Mouse (Mus musculus) embryonic facial prominence, embryonic 15.5 days (tissue): ENCODE data around the gene Ehmt2. TPM values are rescaled to one million over a fixed set of nuclear protein-coding genes. Genes with fewer than 3 reads are reported as not detected.
A peak's percentile ranks its signal among the peaks of the same experiment; 100 is the strongest.

Source experiments
- ATAC-seq: fragments of 200-750 bp; cut with Nextera tagmentation; 2 replicates; pipeline ENCODE4 v1.8.0; 2017; ENCODE audit warnings: low read depth, moderate TSS enrichment; ENCODE audit not compliant: insufficient number of reproducible peaks, low FRiP score, low TSS enrichment
- H3K27ac ChIP-seq: fragments of 300-500 bp; sonication (generic); replicated peaks from 2 replicates; pipeline ENCODE4 v1.5.1; 2015; ENCODE audit warnings: mild to moderate bottlenecking, inconsistent platforms
- H3K27me3 ChIP-seq: fragments of 300-500 bp; sonication (generic); 2 replicates; pipeline ENCODE4 v1.6.1; 2015; ENCODE audit warnings: inconsistent platforms
- H3K36me3 ChIP-seq: fragments of 300-500 bp; sonication (generic); 2 replicates; pipeline ENCODE4 v1.6.1; 2015; ENCODE audit warnings: mild to moderate bottlenecking, inconsistent platforms
- H3K4me1 ChIP-seq: fragments of 300-500 bp; sonication (generic); 2 replicates; pipeline ENCODE4 v1.6.1; 2015; ENCODE audit warnings: inconsistent platforms
- H3K4me2 ChIP-seq: fragments of 300-500 bp; sonication (generic); replicated peaks from 2 replicates; pipeline ENCODE4 v1.6.1; 2015; ENCODE audit warnings: mild to moderate bottlenecking, inconsistent platforms
- H3K4me3 ChIP-seq: fragments of 300-500 bp; sonication (generic); replicated peaks from 2 replicates; pipeline ENCODE4 v1.5.1; 2015; ENCODE audit warnings: mild to moderate bottlenecking, inconsistent platforms
- H3K9ac ChIP-seq: fragments of 300-500 bp; sonication (generic); 2 replicates; pipeline ENCODE4 v1.6.1; 2015; ENCODE audit warnings: inconsistent platforms
- H3K9me3 ChIP-seq: fragments of 300-500 bp; sonication (generic); replicated peaks from 2 replicates; pipeline ENCODE4 v1.6.1; 2016; ENCODE audit warnings: inconsistent platforms
- WGBS: fragments of 180-500 bp; shearing (Covaris S2); methylation state at CpG from one replicate; pipeline ENCODE4 v1.1.7; 2015; 5-methylcytosine and 5-hydroxymethylcytosine counted together
- polyA plus RNA-seq: library from polyadenylated mRNA; unstranded; fragments of >200 nt; fragmentation: Nextera tagmentation; extraction: Ambion mirVana; gene quantifications from 2 replicates; pipeline ENCODE4 v1.2.1, GENCODE M21; 2015

Ehmt2 gene
- 86.8 and 92.7 TPM in 2 replicates for polyA plus RNA-seq

DNA sequence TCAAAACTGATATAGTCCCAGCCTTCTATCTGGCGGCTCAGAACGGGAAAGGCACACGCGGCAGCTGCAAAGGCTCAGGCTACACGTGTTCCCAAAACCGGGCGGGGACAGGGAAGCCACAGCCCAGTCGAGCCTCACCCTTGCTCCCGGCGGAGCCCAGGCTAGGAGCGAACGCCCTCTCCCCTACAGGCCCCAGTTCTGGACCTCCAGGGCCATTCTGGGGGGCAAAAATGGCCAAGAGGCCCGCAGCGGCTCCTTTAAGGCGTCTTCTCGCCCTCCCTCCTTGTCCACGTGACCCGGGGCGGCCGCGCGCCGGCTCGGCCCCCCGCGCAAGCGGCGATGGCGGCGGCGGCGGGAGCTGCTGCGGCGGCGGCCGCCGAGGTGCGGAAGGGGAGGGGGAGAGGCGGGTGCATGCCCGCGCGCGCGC lies at the start of gene Ehmt2, which contains the start of gene C2:
Ehmt2 (plus strand) TSS at position 310 of the 427 bp plus-strand sequence.
C2 (minus strand) TSS at position 106 of the 427 bp plus-strand sequence.
- H3K4me3 ChIP-seq = peak within 1 kb of the TSS; percentile 85
- H3K36me3 ChIP-seq = peaks cover 22% of the 10 kb centered on the region
- peak within 1 kb of the TSS; percentile 90 for H3K9ac ChIP-seq
- no peaks in the 10 kb centered on the region for H3K27me3 ChIP-seq
- H3K4me2 ChIP-seq = peak within 1 kb of the TSS; percentile 70
- WGBS = 0% methylated on average over 43 of the region's 44 CpGs
- peaks cover 30% of the 10 kb centered on the region for H3K4me1 ChIP-seq
- peak; percentile 32 for ATAC-seq
- H3K9me3 ChIP-seq = no peaks in the 10 kb centered on the region
- peak within 1 kb of the TSS; percentile 97 for H3K27ac ChIP-seq

DNA sequence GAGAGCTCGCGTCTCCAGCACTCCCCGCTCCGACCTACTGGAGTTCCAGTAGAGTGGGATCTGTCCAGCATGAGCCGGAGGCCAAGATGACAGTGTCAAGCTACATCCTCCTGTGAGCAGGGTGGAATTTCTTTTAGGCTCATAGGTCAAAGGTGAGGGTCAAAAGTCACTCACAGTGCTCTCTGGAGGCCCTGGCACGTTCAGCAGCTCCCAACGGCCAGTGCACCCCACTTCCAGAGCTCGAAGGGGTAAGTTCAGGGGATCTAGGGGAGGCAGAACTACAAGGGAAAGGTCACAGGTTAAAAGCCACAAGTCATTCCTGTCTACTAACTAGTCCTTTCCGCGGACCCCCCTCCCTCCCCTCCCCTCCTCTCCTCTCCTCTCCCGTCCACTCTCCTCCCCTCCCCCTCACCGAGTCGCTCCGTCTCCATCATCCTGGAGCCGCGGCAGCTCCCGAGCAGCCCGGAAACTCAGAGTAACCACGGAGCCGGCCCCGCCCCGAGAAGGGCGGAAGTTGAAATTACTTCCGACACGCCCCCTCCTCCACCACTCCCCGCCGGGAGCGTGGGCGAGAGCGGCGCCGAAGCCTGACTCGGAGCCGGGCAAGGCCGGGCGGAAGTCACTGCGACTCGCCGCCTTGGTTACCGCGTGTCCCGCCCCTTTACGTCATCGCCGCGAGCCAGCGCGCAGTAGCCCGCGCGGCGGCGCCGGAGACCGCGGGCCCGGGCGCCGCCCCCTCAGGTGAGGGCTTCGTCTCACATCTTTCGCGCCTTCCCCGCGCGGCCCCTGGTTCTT lies 48.4 kb upstream of the Ehmt2 start, which contains the start of the genes Skiv2l and Nelfe:
Skiv2l (minus strand) TSS at position 489 of the 795 bp plus-strand sequence.
Nelfe (plus strand) TSS at position 670 of the 795 bp plus-strand sequence.
- Histone ChIP-seq H3K4me1 (peaks cover 24% of the 10 kb centered on the region), H3K36me3 (peaks cover 57% of the 10 kb centered on the region), H3K9ac (peak within 1 kb of the TSS; percentile 98), H3K27ac (0 out of 2 replicates have a peak within 1 kb of the TSS, but pooled peaks have one; percentile 51), H3K9me3 (no peaks in the 10 kb centered on the region), H3K4me2 (peak within 1 kb of the TSS; percentile 94), H3K4me3 (peak within 1 kb of the TSS; percentile 98), H3K27me3 (no peaks in the 10 kb centered on the region)
- ATAC-seq = peak; percentile 97
- WGBS = under 1% methylated on average over 59 of the region's 65 CpGs

DNA sequence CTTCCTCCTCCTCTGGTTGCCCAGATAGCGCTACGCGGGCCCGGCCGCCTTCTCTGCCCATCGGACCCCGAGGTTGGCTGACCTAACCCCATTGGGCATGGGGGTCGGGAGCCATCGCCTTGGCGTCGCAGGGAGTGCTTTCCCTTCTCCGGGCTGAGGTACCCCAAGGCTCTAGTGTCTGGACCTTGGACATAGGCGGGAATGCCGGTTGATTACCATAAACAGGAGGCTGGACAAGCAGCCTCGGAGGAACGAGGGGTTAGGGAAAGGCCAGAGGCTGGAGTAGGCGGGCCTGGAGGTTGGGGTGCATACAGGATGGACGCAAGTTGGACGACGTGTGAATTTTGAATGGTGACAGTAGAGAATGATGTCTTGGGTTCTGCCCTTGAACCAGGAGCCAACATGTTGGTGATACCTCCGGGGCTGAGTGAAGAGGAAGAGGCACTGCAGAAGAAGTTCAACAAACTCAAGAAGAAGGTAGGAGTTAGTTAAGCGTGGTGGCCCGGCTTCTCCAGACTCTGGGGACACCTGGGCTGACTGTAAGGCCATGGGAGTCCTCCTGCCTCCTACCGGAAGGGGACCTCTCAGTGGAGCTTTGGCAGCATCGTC lies 47.6 kb upstream of the Ehmt2 start:
- peaks cover 55% of the 10 kb centered on the region for H3K36me3 ChIP-seq
- no peak for ATAC-seq

DNA sequence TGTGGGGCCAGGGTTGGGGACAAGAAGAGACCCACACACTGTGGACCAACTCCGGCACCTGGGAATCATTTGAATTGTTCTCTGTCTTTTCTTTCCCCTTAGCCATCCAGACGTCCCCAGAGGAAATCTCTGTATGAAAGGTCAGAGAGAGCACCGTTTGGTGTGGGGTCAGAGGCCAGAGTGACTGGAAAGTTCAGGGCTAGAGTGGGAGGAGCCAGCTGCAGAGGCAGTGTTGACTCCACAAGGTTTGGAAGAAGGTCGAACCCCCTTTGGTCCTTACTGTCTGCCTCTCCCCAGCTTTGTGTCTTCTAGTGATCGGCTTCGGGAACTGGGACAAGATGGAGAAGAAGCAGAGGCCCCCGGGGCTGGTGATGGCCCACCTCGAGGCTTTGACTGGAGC lies 44.8 kb upstream of the Ehmt2 start:
- ATAC-seq = no peak
- Histone ChIP-seq H3K9me3 (no peaks in the 10 kb centered on the region), H3K9ac (no peak overlapping the region), H3K4me3 (no peak overlapping the region), H3K4me1 (peaks cover 24% of the 10 kb centered on the region), H3K36me3 (peaks cover 45% of the 10 kb centered on the region), H3K27ac (no peak overlapping the region), H3K27me3 (no peaks in the 10 kb centered on the region), H3K4me2 (no peak overlapping the region)
- WGBS = 57% methylated on average over 8 of the region's 8 CpGs

More for the DNA sequence above, 47.6 kb upstream of the Ehmt2 start:
- Histone ChIP-seq H3K4me1 (peaks cover 24% of the 10 kb centered on the region), H3K9me3 (no peaks in the 10 kb centered on the region), H3K27me3 (no peaks in the 10 kb centered on the region), H3K4me3 (peak overlapping the region; percentile 98), H3K27ac (0 out of 2 replicates have a peak overlapping the region, but pooled peaks have one; percentile 51), H3K9ac (peak overlapping the region; percentile 98), H3K4me2 (peak overlapping the region; percentile 94)
- WGBS = under 1% methylated on average over 25 of the region's 25 CpGs

DNA sequence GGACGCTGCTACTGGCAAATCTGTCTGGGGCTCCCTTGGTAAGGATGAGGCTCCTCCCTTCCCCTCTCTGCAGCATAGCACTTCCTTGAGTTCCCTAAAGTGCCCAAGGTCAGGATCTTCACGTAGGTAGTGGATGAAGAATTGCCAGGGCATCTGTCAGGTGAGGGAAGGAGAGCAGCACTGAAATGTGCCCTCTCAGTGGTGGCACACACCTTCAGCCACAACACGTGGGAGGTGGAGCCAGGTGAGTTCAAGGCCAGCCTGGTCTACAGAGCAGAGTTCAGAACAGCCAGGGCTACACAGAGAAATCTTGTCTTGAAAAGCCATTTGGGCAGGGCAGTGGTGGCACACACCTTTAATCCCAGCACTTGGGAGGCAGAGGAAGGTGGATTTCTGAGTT lies 43.5 kb upstream of the Ehmt2 start:
- H3K4me2 ChIP-seq = no peak overlapping the region

DNA sequence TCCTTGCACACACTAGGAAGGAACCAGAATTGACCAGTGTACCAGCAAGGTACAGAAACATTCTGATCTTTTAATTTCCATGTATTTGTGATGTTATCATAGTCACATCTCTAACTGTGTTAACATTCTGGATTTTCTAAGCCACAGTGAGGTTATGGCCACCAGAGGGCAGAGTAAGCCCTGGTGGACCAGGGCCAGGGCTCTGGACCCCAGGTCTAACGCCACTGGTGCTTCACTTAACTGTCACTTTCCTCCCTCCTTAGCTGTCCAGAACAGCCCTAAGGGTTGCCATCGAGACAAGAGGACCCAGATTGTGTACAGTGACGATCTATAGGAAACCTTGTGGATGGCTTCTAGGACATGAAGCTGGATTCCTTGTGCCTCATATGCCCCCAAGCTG lies 42.4 kb upstream of the Ehmt2 start:
- H3K27me3 ChIP-seq = no peaks in the 10 kb centered on the region
- ATAC-seq = no peak
- H3K4me2 ChIP-seq = no peak overlapping the region
- no peak overlapping the region for H3K27ac ChIP-seq
- H3K36me3 ChIP-seq = peaks cover 45% of the 10 kb centered on the region
- H3K4me1 ChIP-seq = peaks cover 13% of the 10 kb centered on the region
- no peak overlapping the region for H3K9ac ChIP-seq
- no peaks in the 10 kb centered on the region for H3K9me3 ChIP-seq
- no peak overlapping the region for H3K4me3 ChIP-seq
- 33% methylated on average over 3 of the region's 3 CpGs for WGBS

More for the DNA sequence above, 43.5 kb upstream of the Ehmt2 start:
- Histone ChIP-seq H3K4me3 (no peak overlapping the region), H3K36me3 (peaks cover 45% of the 10 kb centered on the region), H3K27ac (no peak overlapping the region), H3K9ac (no peak overlapping the region), H3K27me3 (no peaks in the 10 kb centered on the region), H3K9me3 (no peaks in the 10 kb centered on the region), H3K4me1 (peaks cover 16% of the 10 kb centered on the region)
- no peak for ATAC-seq
- WGBS = 77% methylated on average over 3 of the region's 3 CpGs

DNA sequence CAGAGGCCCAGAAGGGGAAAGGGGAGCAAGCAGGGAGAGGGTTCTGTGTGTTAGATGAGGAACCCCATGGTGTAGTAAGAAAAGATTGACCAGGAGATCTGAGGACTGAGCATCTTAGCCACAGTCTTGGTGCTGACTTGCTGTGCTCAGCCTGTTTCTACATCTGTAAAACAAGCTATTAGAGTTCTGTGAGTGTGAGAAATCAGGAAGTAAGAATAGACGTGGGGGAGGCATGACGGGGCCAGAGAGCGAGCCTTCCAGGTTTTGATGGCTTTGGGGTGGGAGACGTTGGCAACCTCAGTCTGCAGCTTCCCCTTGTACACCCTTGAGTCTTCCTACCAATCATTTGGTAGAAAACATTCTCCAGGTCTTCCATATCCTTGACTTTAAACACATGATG lies 39.6 kb upstream of the Ehmt2 start:
- no peak overlapping the region for H3K4me2 ChIP-seq
- H3K36me3 ChIP-seq = peaks cover 32% of the 10 kb centered on the region
- no peak overlapping the region for H3K4me3 ChIP-seq
- no peak for ATAC-seq
- no peaks in the 10 kb centered on the region for H3K9me3 ChIP-seq
- H3K9ac ChIP-seq = no peak overlapping the region
- no peaks in the 10 kb centered on the region for H3K27me3 ChIP-seq
- 78% methylated on average over 4 of the region's 4 CpGs for WGBS
- no peak overlapping the region for H3K27ac ChIP-seq
- H3K4me1 ChIP-seq = no peaks in the 10 kb centered on the region

DNA sequence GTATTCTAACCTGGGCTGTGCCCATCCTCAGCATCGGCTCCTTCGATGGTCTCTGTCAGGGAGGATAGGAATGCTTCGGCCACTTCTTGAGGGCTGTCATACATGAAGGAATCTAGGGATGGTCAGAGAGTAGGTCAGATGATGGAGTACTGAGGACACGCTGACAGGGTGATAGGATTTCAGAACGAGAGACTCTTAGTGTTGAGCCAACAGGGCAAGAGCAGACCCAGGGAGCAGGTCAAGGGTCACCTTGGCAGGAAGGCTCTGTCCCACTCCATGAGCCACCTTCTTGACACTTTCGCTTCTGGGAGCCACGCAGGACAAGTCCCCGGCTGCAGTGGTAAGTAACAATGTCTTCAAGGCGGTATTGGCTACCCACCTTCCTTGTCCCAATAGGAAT lies 37.8 kb upstream of the Ehmt2 start:
- Histone ChIP-seq H3K9me3 (no peaks in the 10 kb centered on the region), H3K36me3 (peaks cover 15% of the 10 kb centered on the region), H3K4me1 (no peaks in the 10 kb centered on the region), H3K27me3 (no peaks in the 10 kb centered on the region), H3K4me2 (no peak overlapping the region), H3K4me3 (no peak overlapping the region), H3K9ac (no peak overlapping the region), H3K27ac (no peak overlapping the region)
- ATAC-seq = no peak
- 83% methylated on average over 9 of the region's 9 CpGs for WGBS

DNA sequence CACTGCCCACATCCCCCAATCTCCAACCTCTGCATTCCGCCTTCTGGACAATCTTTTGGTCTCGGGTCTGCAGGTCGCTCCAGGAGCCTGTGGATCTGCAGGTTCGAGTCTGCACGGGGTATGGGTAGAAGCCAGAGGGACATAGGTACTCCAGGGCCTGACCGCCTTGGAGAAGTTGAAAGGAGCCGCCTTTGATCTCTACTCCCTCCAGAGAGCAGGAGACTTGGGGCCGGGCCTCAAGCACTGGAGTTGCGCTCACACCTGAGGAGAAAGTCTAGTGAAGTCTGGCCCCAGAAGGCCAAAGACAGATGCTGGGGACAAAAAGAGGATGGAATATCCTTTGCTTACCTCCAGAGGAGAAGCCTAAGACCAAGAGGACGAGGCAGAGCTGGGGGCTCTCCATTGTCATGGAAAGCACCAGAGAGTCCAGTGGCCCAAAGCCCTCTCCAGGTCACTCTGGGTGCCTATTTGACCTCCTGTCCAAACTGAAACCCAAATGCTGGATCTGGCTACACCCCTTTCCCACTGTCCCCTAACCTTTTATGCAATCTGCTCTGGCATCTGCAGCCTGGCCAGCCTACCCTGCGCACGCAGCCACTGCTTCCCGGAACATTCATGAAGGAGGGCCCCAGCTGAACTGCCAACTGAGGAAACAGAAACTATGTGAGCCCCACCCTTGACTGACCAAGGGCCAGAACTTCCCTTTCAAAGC lies 36.4 kb upstream of the Ehmt2 start:
- Histone ChIP-seq H3K27me3 (no peaks in the 10 kb centered on the region), H3K9me3 (no peaks in the 10 kb centered on the region), H3K27ac (no peak overlapping the region), H3K4me3 (no peak overlapping the region), H3K4me2 (no peak overlapping the region), H3K4me1 (no peaks in the 10 kb centered on the region), H3K9ac (no peak overlapping the region), H3K36me3 (peaks cover 4% of the 10 kb centered on the region; the same call in 1 of the 2 replicates)
- WGBS = 67% methylated on average over 13 of the region's 13 CpGs
- ATAC-seq = no peak

DNA sequence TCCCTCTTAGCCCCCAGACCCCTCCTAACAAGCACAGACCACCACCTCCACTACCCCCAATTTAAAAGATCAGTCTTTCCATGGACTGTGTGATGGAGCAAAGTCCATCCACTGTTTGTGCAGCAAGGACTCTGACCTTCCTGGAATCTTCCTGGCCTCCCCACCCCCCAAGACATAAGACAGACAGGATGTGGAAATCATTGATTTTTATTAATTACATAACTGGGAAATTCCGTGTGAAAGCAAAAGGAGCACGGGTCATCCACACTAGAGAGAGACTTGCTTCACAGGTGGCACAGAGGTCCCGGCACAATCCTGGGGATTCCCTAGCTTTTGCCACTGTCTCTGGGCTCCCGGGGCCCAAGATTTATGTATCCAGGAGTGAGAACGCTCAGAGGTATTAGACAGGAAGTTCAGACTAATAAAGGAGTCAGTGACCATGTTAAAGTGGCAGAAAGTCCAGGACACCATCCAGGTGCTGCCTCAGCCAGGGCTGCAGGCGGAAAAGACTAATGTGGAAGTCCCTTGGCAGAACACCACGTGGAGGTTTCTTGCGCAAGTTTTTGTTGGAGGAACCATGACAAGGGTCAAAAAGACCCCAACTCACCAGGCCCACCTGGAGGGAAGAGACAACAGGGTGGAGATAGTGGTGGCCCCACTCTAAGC lies 35.7 kb upstream of the Ehmt2 start, which contains the start of gene Cfb:
Cfb (minus strand) TSS at position 103 of the 666 bp plus-strand sequence.
- ATAC-seq = no peak
- H3K27ac ChIP-seq = no peak within 1 kb of the TSS
- no peak within 1 kb of the TSS for H3K4me3 ChIP-seq
- H3K4me1 ChIP-seq = no peaks in the 10 kb centered on the region
- no peaks in the 10 kb centered on the region; the same call in 1 of the 2 replicates for H3K36me3 ChIP-seq
- H3K27me3 ChIP-seq = no peaks in the 10 kb centered on the region
- H3K4me2 ChIP-seq = no peak within 1 kb of the TSS
- H3K9me3 ChIP-seq = no peaks in the 10 kb centered on the region
- WGBS = 66% methylated on average over 8 of the region's 8 CpGs
- no peak within 1 kb of the TSS for H3K9ac ChIP-seq
